Mouse (Mus musculus) adipocyte (in vitro differentiated cells): ENCODE results near the gene Ankrd55.
A peak's percentile ranks its signal among the peaks of the same experiment; 100 is the strongest.

Source experiments
- DNase-seq: peaks from one replicate; pipeline ENCODE4 v3.0.0-alpha.2; 2016; ENCODE audit warnings: low spot score

The Ankrd55 gene

DNA sequence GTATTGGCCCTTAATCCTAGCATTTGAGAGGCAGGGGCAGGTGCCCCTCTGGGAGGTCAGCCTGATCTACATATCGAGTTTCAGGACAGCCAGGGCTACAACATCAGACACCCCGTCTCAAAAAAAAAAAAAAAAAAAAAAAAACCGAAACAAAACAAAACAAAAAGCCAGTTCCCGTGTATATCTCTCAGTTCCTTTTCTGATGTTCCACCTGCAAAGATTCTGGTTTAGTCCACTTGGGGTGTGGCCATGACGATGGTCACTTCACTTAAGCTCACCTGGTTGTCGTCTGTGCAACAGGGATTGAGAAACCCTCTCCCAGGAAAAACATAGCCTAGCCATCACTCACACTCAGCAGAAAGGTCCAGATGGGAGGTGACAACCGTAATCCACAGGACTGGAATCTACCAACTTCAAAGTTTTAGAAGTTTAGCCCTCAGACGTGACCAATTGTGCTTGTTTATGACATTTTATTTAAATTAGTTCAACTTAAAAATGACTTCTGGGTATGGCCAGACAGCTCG lies 90.6 kb downstream of the Ankrd55 start:
- DNase-seq, result no peak

DNA sequence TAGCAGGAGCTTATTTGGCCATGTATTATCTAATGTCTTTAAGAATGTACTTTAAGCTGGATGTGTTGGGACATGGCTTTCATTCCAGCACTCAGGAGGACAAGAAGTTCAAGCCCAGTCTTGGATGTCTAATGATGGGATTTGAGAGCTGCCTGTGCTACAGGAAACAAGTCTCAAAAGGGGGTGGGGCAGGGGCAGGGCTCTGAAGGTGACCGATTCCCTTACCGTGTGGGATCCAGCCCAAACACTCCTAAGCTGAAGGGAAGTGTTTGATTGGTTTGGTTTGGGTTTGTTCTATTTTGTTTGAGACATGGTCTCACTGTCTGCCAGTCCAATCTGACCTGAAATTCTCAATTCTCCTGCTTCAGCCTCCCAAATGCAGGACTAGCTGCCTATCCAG lies 93.2 kb downstream of the Ankrd55 start:
- no peak for DNase-seq

DNA sequence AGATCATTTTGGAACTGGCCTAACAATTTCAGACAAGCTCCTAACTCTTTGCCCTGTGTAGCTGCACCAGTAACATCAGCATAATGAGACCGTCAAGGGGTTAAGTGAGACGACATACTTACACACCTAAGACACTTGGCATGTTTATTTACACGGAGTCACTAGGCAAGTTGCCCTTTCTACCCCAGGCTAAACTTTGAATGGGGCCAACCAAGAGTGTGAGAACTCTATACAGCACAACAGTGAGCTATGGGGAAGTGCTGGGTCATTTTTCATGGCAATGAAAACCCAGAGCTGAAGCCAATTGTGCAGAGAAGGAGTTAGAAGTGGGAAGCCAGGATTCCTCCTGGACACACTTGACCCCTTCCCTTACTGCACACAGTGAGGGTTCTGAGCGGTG lies 94.2 kb downstream of the Ankrd55 start:
- DNase-seq, result peak; percentile 24

GRCm38 (mm10) chr13:112382956-112383355 lies 94.7 kb downstream of the Ankrd55 start:
- peak; percentile 30 for DNase-seq

DNA sequence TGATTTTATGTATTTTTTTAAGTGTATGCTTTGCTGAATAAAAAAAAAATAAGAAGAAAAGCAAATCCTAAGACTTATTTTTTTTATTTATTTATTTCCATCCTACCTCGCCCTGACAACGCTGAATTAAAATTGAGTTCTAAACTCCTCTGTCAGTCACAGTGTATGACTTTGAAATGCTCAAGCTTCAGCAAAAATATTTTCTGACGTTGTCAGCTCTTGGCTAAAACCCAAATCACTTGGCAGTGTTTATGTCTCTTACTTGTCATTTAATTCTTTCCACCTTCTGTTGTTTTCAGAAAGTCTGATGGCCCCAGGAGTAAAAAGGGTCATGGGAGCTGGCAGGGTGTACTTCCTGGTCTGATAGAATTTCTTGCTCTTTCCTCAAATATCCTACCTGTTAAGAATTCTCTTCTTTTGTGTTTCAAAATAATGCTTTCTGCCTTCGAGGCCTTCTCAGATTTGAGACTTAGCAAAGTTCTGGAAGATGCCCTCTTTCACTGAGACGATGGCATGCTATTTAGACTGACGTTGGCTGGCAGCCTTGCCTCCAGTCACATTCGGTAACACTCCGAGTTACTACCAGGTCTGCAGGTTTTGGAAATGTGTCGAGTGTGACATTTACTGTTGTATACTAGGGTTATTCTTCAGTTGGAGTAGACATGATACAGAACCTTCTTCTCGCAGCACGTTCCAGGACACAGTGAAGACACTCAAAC lies 95.8 kb downstream of the Ankrd55 start:
- DNase-seq, result peak; percentile 57

DNA sequence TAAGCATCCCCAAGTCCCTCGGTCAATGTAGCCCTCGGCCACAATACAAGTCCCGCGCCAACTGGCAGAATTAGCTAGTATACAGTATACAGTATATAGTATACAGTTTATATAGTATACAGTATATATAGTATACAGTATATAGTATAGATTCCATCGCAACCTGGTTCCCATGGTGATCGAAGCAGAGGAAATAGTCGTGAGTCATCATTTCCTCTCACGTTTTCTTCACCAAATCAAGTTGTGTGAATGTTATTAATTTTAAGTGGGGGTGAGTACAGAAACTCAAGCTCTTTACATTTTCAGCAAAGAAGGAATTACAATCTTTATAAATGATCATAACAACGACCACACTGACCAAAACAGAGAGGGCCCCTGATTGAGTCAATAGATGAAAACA lies 96.8 kb downstream of the Ankrd55 start:
- DNase-seq, result no peak

- no peak for DNase-seq
These were observed 98.3 kb downstream of the Ankrd55 start for GRCm38 (mm10) chr13:112386494-112387075.

GRCm38 (mm10) chr13:112387279-112387678 lies 99.0 kb downstream of the Ankrd55 start:
- DNase-seq, result no peak

- DNase-seq, result no peak
These were observed 99.9 kb downstream of the Ankrd55 start for GRCm38 (mm10) chr13:112388176-112388575.

- DNase-seq, result no peak
These were observed 102.0 kb downstream of the Ankrd55 start for GRCm38 (mm10) chr13:112390206-112390605.

GRCm38 (mm10) chr13:112391354-112391753 lies 103.1 kb downstream of the Ankrd55 start:
- DNase-seq, result no peak

GRCm38 (mm10) chr13:112393356-112393755 lies 105.1 kb downstream of the Ankrd55 start:
- no peak for DNase-seq

DNA sequence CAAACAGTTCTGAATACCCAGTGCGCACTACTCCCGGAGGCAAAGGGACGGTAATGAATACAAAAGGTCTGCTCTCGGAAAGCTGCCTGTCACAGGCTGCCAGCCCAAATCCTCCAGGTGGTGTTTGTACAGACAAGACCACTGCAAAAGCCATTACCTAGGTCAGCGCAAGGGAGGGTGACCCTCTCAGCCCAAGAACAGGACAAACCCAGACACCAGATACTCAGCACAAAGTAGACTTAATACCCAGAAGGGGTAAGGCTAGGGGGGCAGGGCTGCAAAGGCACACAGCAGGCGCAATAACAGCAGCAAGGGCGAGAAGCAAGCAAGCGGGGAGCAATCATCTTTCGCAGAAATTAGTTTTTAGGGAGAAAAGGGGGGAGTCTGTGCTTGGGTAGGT lies 106.0 kb downstream of the Ankrd55 start:
- no peak for DNase-seq

GRCm38 (mm10) chr13:112404723-112405122 lies 116.5 kb downstream of the Ankrd55 start:
- peak; percentile 59 for DNase-seq

- no peak for DNase-seq
These were observed 116.9 kb downstream of the Ankrd55 start for GRCm38 (mm10) chr13:112405184-112405583.

GRCm38 (mm10) chr13:112406618-112407017 lies 118.4 kb downstream of the Ankrd55 start:
- no peak for DNase-seq

DNA sequence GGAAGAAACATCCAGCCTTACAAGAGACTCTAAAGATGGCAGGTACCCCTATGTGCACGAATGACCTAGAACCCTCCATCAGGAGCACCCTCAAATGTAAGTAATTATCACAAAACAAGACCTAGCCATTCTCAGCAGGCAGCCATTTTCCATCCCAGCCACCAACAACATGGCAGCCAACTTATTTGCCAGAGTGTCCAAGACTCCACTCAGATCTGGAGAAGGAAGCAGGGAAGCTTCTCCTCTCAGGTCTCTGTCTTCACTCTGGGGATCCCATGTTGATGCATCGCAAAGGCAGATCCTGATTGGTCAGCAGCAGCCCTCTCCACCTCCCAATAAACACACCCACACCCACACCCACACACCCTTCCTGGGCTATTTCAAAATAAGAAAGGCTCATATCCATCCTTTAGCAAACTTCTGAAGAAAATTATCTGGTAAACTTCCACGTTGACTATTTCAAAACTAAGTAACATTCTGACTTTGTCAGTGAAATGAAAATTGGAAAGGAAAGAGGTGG lies 119.0 kb downstream of the Ankrd55 start:
- no peak for DNase-seq

GRCm38 (mm10) chr13:112407776-112408490 lies 119.7 kb downstream of the Ankrd55 start:
- no peak for DNase-seq

- DNase-seq, result no peak
These were observed 120.5 kb downstream of the Ankrd55 start for GRCm38 (mm10) chr13:112408701-112409100.

GRCm38 (mm10) chr13:112409331-112409730 lies 121.1 kb downstream of the Ankrd55 start:
- no peak for DNase-seq

DNA sequence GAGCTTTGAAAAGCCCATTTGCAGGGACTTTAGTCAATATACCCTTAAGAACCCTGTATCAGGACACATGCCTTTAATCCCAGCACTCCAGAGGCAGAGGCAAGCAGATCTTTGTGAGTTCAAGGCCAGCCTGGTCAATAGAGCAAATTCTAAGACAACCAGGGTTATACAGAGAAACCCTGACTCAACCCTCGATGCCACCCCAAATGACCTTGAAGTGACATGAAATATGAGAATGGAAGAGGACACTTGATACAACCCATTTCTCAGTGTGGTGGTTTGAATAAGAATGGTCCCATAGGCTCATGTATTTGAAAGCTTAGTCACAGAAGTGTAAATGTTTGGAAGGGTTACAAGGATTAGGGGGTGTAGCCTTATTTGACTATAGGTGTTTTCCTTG lies 121.6 kb downstream of the Ankrd55 start:
- DNase-seq, result no peak

- DNase-seq, result no peak
These were observed 122.2 kb downstream of the Ankrd55 start for GRCm38 (mm10) chr13:112410461-112410860.
